Mouse (Mus musculus) brain, embryonic 14.5 days (tissue): ENCODE data around the gene Trio. TPM values are rescaled to one million over a fixed set of nuclear protein-coding genes. Genes with fewer than 3 reads are reported as not detected.

ENCODE experiments used
- DNase-seq: peaks from one replicate; pipeline ENCODE4 v3.0.0-alpha.2; 2011; ENCODE audit warnings: low read depth
- CTCF ChIP-seq: fragments of 200-500 bp; IDR thresholded peaks from 2 replicates; pipeline ENCODE4 v1.5.1; 2012; ENCODE audit warnings: inconsistent platforms, mild to moderate bottlenecking, moderate library complexity, borderline replicate concordance; ENCODE audit not compliant: insufficient read depth, insufficient read length; ENCODE audit errors: extremely low read depth
- POLR2A ChIP-seq: fragments of 200-500 bp; IDR thresholded peaks from 2 replicates; pipeline ENCODE4 v1.6.1; 2012; ENCODE audit warnings: mild to moderate bottlenecking, inconsistent platforms, borderline replicate concordance; ENCODE audit not compliant: poor library complexity, insufficient read depth, insufficient read length, severe bottlenecking; ENCODE audit errors: extremely low read depth
- polyA plus RNA-seq: library from polyadenylated mRNA; depleted of rRNA; stranded (reverse); fragments of >200 nt; gene quantifications from 2 replicates; pipeline ENCODE4 v1.2.3, GENCODE M21; 2012

Trio gene
- polyA plus RNA-seq, 1 experiment = 202 TPM

DNA sequence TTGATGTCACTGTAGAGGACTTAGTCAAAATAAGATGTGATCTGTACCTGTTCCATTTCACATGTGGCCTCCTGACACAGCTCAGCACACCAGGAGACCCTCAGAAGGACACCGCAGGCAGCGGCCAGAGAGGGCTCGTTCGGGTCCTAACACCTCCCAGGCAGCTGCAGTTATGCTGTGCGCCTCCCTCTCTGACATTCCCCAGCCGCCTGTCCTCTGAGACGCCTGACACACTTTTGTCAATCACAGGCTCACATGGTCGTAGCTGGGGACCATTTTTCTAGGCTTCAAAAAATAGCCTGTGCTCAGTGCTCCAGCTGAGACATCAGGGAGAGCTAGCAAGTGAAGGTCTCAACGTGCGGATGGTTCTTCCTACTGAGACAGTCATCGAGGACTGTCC lies 70.0 kb downstream of the Trio start:
- no peak for TF ChIP-seq CTCF
- no peak for TF ChIP-seq POLR2A
- DNase-seq = no peak

DNA sequence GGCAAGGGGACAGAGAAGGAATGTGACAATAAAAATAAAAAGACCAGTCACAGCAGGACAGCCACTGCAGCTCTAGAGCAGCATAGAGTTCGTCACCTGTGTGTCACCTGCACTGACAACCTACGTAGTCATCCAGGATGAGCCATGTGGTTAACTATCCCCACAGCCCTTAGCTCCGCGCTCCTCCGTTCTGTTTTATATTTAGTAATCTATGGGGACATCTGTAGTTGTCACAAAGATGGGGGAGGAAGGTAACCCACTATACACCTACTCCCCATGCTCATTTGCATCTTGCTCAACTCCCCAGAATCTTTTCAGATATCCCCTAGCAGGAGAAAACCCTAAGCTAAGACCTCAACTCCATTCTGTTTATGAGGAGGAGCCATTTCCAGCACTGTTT lies 71.3 kb downstream of the Trio start:
- no peak for TF ChIP-seq POLR2A
- TF ChIP-seq CTCF = no peak

DNA sequence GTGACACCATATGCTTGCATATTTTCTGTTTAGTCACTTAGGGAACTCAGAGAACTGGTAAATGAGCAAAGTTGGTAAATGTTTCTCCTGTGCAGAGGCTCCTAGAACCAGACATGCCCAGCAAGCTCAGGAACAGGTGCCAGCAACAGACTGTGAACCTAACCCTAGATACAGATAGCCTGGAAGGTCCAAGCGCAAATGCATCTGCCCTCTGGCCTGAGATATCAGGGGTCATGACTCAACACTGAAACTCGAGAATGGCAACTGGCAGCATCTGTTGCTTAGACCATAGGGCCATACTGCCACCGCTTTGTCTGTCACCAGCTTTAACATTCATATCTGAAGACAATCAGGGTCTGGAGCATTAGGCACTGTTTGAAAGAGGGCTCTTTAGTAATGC lies 72.1 kb downstream of the Trio start:
- TF ChIP-seq CTCF (no peak), POLR2A (no peak)
- DNase-seq = no peak

More for the DNA sequence above, 71.3 kb downstream of the Trio start:
- DNase-seq = no peak

DNA sequence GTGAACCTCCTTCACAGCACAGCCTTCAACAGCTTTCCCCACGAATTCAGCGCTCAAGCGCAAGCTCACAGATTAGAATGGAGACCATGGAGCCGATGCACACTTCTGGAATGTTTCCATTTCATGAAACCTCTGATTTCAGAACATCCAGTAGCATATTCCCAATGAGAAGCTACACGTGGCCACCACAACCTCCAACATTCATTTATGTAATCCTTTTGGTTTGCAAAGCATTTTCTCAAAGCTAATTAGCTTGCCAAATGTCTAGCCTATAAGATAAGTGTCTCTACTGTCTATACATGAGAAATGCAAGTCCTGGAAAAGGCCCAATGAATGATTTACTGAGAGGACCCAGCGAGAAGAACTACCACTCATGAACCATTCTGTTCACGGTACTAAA lies 74.5 kb downstream of the Trio start:
- DNase-seq = no peak
- TF ChIP-seq POLR2A = no peak
- TF ChIP-seq CTCF = no peak

DNA sequence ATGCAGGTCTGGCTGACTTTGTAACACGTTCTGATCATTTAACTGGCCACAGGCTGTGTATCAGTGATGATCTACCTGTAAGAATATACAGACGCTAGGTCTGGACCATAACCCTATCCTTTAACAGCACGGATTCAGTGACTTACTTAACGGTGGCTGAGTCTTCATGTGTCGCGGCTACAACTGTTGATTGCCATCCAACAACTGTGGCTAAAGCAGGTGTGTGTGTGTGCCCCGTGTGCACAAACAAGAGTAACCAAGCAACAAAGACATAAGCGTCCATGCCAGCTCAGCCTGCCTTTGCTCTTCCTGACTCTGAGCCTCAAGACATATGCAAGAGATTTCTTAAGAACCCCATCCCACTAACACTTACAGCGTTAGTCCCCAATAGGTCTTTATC lies 76.5 kb downstream of the Trio start:
- no peak for DNase-seq
- TF ChIP-seq CTCF (no peak), POLR2A (no peak)

DNA sequence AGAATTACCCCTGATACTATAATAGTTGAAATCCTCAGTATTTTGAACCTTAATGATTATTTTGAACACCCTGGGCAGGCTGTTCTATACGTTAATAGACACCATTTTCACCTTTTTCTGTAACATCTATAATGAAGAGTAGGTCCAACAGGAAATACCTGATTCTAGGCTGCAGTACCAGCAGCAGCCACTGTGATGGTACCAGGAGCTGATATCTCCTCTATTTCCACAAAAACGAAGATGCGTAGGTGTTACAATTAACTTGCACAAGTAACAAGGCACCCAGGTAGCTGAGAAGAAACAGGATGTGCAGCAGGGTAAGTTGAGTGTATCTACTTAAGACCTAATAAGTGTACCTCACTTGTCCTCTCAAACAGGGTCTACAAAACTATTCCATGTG lies 77.8 kb downstream of the Trio start:
- no peak for DNase-seq
- TF ChIP-seq POLR2A = no peak
- TF ChIP-seq CTCF = peak; percentile 28; the same call in 1 of the 2 replicates

DNA sequence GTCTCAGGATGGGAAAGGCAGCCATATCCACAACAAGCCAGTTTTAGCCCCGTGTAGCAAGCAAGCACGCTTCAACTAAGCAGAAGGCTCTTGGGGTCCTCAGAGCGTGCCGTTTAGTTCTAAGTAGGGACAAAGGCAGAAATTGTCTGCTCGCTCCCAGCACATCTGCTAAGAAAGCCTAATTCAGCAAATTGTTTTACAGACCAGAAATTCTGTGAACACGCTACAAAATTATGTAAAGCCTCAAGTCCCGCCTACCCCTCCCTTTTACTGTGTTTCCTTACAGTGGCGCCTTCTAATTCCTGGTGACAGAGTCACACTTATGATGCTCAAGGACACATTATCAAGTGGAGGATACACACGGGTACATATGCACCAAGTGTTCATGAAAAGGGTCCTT lies 80.1 kb downstream of the Trio start:
- TF ChIP-seq CTCF (no peak), POLR2A (no peak)
- DNase-seq = peak; percentile 58

DNA sequence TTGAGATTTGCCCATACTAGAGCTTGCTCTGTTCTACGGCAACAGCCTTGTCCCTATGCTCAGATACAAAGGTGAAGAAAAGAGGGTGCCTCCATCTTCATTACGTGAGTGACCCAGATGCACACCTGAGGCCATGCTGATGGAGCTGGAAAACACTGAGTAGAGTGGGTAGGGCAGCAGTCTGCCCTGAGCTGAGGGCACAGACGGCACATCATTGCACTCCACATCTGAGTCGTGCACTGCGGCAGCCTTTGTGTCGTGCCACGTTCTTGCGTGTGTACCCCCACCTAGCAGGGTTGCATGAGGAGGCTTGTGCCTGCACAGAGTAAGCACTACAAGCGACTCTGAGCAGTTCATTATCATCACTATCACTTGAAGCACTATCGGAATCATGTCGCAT lies 80.8 kb downstream of the Trio start:
- no peak for TF ChIP-seq POLR2A
- TF ChIP-seq CTCF = no peak
- DNase-seq = no peak

DNA sequence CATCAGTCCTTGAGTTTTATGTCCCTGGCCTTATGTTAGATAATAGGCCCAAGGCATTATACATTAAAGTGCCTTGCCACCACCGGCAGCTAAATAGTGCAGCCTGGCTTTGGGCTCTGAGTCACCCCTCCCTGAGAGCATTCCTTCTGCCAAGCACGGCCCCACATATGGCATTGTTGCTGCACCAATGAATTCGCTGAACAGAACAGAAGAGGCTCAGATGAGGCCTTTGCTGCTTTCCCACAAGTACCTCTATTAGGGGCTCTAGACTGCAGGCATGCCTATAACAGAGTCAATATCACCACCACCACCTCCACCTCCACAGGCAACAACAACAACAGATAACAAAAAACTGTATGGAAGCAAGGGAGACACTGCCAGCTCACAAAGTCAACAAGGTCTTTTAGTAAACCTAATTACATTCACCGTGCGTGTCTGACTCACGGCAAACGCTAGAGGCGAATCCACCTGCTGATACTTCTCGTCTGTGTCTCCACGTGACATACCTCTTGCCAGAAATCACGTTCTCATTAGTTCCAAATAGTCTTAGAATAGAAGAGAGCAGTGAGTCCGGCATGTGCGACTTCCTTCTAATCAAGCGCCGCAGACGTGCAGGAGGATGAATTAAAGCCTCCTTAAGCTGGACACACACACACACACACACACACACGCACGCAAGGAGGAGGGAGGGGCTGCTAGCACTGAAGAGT lies 82.0 kb downstream of the Trio start:
- peak; percentile 94 for DNase-seq
- TF ChIP-seq CTCF (no peak), POLR2A (no peak)

DNA sequence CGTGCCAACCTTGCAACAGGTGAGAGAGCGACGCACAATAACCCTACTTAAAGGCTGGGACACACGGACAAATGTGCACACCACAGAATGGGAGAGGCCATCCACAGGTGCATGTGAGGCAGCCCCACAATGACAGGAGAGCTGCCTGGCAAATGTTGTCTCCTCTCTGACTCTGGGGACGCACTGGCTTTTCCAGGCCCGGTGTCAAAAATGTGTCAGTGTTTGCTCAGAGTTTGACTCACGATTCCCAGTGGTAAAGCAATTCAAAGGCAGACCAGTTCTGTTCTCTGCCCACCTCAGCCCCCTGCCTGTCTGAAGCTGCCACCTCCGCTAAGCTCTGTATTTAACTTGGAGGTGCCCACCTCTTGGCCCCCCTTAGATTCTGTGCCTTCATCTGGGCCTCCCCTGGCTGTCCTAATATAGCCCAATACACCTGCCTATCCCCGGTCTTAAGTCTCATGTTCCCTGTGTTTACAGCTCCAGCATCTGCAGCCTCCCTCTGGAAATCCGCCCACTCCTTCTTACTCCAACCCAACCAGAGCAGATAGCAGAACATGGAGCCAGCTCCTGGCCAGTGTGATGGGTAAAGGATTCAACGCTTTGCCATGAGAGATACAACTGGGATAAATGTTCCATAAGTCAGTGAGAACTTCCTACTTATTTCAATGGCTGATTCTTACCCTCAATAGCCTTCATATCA lies 83.3 kb downstream of the Trio start:
- TF ChIP-seq CTCF = no peak
- TF ChIP-seq POLR2A = no peak
- no peak for DNase-seq

DNA sequence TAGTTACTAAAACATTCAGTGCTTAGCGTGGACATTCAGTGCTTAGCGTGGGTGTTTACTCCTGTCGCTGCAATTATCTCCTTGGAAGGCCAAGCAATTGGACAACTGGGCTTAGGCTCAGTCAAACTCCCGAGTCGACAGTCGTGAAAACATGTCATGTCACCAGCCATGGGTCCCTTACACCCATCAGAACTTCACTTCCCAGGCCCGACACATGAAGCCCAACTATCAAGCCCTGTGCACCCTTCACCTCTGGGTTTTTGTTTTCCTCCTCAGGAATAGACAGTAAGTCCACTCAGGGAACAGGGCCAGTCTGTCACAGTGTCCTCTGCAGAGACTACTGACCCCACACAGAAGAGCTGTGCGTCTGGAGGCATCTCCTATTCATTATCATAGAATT lies 84.2 kb downstream of the Trio start:
- TF ChIP-seq POLR2A = no peak

DNA sequence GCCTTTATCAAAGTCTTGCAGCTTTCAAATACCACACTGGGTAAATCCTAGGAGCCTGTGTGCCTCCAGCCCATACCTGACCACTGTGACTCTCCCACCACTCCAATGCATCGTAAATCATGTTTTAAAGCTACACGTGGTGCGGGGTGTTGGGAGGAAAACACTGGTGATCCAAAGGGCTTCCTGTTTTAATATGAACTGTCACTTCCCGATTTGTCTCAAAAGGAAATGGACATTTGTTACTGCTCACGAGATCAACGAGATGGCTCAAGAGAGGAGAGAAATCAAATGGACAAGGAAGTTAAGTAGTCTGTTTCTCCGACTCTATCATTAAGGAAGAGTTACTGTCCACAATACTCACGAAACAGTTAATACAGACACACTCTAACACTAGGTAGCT lies 84.6 kb downstream of the Trio start:
- TF ChIP-seq CTCF (no peak), POLR2A (no peak)
- DNase-seq = no peak

More for the DNA sequence above, 84.2 kb downstream of the Trio start:
- no peak for DNase-seq

DNA sequence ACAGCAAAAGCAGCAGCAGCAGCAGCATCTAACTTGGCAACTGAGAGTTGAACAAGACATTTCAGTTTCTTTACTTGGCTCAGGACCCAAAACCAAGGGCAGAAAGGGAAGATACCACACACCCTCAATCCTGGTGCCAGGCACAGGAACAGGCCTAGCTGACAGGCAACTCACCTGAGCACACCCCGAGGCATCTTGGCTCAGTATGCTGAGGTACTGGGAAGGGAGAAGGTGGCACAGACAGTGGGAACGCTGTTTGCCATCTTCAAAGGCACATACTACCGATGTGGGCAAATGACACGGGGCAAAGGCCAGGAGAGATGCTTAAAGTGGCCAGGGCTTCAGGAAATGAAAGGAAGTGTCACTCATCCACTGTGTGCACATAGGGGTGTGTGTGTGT lies 85.6 kb downstream of the Trio start:
- DNase-seq = no peak
- TF ChIP-seq CTCF (no peak), POLR2A (no peak)

DNA sequence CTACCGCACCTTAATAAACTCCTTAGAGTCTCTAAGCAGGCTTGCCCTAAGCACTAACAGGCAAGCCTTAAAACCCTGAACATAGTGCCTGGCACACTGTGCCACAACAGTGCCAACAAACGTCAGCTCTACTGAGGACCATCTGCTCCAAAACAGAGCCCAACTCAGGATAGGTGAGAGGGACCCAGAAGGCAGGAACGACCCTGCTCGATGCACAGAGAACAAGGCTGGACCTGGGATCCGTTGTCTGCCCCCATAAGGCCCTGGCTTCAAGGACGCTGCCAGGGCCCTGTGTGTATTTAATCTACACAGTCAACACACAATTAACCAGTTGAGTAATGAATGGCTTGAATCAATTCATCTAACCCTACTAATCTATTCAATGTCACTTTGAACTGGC lies 86.8 kb downstream of the Trio start:
- TF ChIP-seq CTCF (no peak), POLR2A (no peak)
- peak; percentile 89 for DNase-seq
